Mouse (Mus musculus) MN1 (cell line): Measurements from ENCODE around the gene Cenpn.

Experiments
- DNase-seq: peaks from one replicate; pipeline ENCODE4 v3.0.0-alpha.2; 2016; ENCODE audit warnings: low spot score

The Cenpn gene

GRCm38 (mm10) chr8:116942284-116943058 is 20.9 kb downstream of the Cenpn start:
- peak; percentile 22 for DNase-seq

- peak; percentile 97 for DNase-seq
These were observed 21.6 kb downstream of the Cenpn start, which contains the start of gene Atmin for GRCm38 (mm10) chr8:116943161-116943554. TSS of gene Atmin (plus strand) at chr8:116943393.

- peak; percentile 57 for DNase-seq
These were observed 22.2 kb downstream of the Cenpn start for GRCm38 (mm10) chr8:116943555-116944384.

- no peak for DNase-seq
These were observed 22.8 kb downstream of the Cenpn start for GRCm38 (mm10) chr8:116944385-116944696.

- DNase-seq, result no peak
These were observed 23.8 kb downstream of the Cenpn start for GRCm38 (mm10) chr8:116945169-116945910.

GRCm38 (mm10) chr8:116946268-116946838 is 24.8 kb downstream of the Cenpn start:
- DNase-seq, result no peak

- DNase-seq, result no peak
These were observed 25.3 kb downstream of the Cenpn start for GRCm38 (mm10) chr8:116946851-116947250.

GRCm38 (mm10) chr8:116947589-116947988 is 26.1 kb downstream of the Cenpn start:
- no peak for DNase-seq

- DNase-seq, result no peak
These were observed 29.8 kb downstream of the Cenpn start for GRCm38 (mm10) chr8:116951369-116951768.

GRCm38 (mm10) chr8:116951778-116952177 is 30.2 kb downstream of the Cenpn start:
- no peak for DNase-seq

GRCm38 (mm10) chr8:116952428-116952827 is 30.9 kb downstream of the Cenpn start:
- DNase-seq, result no peak

GRCm38 (mm10) chr8:116954415-116954814 is 32.9 kb downstream of the Cenpn start:
- DNase-seq, result no peak

- no peak for DNase-seq
These were observed 48.0 kb downstream of the Cenpn start for GRCm38 (mm10) chr8:116969531-116969930.

GRCm38 (mm10) chr8:116975066-116975465 is 53.5 kb downstream of the Cenpn start:
- DNase-seq, result no peak

- DNase-seq, result no peak
These were observed 54.1 kb downstream of the Cenpn start for GRCm38 (mm10) chr8:116975606-116976005.

- DNase-seq, result peak; percentile 47
These were observed 56.5 kb downstream of the Cenpn start for GRCm38 (mm10) chr8:116978052-116978451.

GRCm38 (mm10) chr8:116978631-116979256 is 57.2 kb downstream of the Cenpn start, which contains the start of gene 1700030J22Rik:
TSS of gene 1700030J22Rik (minus strand) at chr8:116978959.
- DNase-seq, result peak; percentile 100

- DNase-seq, result peak; percentile 78
These were observed 58.6 kb downstream of the Cenpn start for GRCm38 (mm10) chr8:116980117-116980516.

- DNase-seq, result no peak
These were observed 68.3 kb downstream of the Cenpn start for GRCm38 (mm10) chr8:116989842-116990241.
